Mouse (Mus musculus): ENCODE results near the gene Ly86. TPM values are rescaled to one million over a fixed set of nuclear protein-coding genes. Genes with fewer than 3 reads are reported as not detected.

Gene Ly86
- total RNA-seq, 2 experiments from 2014 or later = 2.7 TPM

DNA sequence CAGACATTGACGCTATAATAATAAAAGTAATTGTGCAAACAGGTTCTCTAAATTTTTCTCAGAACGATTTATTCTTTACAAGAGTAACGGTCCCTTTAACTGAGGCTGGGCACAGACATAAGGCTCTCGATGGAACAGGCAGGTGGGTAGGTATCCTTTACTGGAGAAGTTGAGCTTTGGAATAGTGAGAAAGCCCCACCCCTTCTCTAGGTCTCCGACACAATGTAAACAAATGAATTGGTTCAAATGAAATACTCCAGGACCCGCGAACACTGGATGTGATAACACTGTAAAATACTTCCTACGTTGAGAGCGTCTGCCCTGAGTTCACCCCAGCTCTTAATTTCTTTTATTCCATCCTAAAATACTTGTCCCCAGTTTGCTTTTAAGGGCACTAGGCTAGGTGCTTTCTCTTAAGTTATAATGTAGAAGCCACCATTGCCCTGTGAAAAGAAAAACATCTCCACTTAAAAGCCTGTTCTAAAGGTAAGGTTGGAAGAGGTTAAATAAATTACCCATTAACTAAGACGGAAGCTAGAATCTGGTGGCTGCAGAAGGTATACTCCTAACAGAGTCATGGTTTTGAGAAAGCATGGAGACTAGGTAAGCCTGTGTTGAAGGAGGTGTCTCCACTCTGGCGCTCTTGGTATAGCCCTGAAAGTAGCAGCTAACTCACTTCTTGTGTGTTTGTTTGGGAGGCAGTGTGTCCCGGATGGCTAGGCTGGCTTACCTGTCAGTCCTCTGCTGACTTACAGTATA lies 81.7 kb downstream of the Ly86 start:
- no peak for DNase-seq (ENCODE audit: low spot score)
- intact Hi-C loops (cut with DNase I) = no loop called here

DNA sequence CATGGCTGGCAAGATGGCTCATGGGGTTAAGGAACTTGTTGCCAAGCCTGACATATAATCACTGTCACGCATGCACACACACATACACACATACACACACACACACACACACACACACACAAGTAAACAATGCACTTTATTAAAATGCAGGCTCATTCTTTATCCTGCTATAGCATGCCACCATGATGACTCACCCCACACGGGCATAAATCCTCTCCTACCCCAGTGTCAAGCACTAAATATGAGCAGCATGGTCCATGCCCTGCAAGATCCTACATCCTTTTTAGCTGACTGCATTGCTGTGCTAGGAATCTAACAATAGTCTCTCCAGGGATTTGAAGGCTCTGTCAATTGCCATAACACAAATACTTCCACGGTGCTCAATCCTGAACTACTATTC lies 83.5 kb downstream of the Ly86 start:
- no peak for DNase-seq (ENCODE audit: low spot score)
- intact Hi-C loops (cut with DNase I) = no loop called here

DNA sequence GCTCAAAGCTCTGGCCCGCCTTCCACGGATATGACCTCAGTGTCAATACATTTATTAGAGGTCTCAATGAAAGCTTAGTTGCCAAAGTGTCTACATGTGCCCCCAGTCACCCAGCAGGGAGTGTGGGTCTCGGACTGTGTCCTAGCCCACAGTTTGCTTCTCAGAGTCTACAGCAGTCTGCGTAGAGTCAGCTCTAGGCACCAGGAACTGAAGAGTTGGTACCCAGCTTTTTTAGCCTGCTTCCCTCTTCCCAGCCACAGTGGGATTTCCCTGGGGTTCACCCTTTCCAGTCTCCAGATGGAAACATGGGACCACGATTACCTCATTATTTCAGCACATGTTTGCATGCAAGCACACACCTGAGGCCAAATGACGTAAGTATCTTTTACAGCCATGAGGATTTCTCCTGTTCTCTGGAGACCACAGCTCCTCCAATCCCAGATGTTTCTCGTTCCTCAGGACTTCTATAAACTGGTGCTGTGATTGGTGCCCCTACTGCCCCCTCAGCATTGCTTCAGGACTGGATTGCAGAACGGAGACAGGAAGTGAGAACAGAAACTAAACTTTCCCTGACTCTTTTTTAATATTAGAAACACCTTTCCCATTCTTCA lies 84.8 kb downstream of the Ly86 start:
- intact Hi-C loops (cut with DNase I) = loop anchor here (5.0 kb wide), 2 partner anchors 108 to 778 kb away; no protein-coding TSS in a partner anchor
- DNase-seq (ENCODE audit: low spot score) = no peak

DNA sequence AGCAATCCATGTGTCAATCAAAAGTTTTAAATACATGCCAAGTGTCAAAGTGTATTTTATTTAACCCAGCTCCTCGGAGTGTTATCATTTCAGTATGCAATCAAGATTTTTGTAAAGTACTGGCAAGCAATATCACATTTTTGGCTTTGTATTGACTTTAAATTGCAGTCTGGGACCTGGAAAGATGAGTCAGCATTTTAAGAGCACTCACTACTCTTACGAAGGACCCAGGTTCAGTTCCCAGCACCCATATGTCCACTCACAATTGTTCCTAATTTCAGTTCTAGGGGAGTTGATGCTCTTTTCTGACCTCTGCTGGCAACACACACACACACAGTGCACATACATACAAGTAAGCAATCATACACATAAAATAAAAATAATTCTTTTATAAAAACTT lies 86.7 kb downstream of the Ly86 start:
- no peak for DNase-seq (ENCODE audit: low spot score)
- intact Hi-C loops (cut with DNase I) = loop anchor here (5.0 kb wide), 2 partner anchors 106 to 776 kb away; no protein-coding TSS in a partner anchor

DNA sequence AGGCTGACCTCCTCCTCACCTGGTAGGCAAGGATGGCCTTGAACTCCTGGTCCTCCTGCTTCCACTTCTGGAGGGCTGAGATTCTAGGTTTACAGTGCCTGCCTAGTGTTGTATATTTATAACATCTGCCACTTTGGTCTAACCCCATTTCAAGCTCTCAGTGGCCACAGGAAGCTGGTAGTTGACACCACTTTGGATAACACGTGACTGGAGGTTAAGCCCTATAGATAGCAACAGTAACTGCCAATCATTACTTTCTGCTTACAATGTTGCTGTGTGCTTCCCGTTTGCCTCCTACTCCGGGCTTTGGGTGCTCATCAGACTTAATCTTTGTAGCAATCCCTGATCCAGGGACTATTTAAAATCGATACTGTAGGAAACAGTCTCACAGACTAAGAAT lies 87.6 kb downstream of the Ly86 start:
- DNase-seq (ENCODE audit: low spot score) = no peak
- intact Hi-C loops (cut with DNase I) = loop anchor here (5.0 kb wide), 2 partner anchors 105 to 775 kb away; no protein-coding TSS in a partner anchor

DNA sequence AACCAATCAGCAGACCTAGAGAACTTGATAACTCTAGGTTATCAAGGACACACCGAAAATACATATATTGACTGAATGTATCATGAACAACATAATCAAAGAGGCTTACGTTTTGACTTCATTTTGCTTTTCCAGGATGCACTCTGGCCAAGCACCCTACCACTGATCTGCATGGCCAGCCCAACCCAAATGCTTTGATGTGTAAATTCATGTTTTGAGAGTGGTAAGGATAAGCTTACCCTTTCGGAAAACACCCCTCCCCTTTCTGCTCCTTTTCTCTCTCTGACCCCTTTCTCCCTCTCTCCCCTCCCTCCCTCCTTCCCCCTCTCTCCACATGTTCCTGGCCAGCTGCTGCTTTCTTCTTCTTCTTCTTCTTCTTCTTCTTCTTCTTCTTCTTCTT lies 88.1 kb downstream of the Ly86 start:
- intact Hi-C loops (cut with DNase I) = loop anchor here (5.0 kb wide), 2 partner anchors 104 to 774 kb away; no protein-coding TSS in a partner anchor
- DNase-seq (ENCODE audit: low spot score) = no peak

DNA sequence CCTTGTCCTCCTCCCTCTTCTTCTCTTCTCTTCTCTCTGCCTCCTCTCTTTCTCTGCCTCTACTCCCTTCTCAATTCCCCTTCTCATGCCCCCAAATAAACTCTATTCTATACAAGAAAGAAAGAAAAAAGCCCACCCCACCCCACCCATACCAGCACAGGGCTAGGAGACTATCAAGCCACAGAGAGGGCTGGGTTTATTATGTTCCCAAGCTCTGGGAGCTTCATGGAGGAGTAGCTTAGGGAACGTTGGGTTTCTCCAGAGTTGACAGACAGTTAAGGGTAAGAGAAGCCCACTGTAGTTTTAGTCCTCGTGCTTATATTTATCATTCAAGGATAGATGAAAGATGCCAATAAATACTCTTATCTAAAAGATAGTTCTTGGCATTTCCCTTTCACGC lies 88.7 kb downstream of the Ly86 start:
- intact Hi-C loops (cut with DNase I) = loop anchor here (1.0 to 5.0 kb wide), 4 partner anchors 19 to 774 kb away; no protein-coding TSS in a partner anchor
- no peak for DNase-seq (ENCODE audit: low spot score)

DNA sequence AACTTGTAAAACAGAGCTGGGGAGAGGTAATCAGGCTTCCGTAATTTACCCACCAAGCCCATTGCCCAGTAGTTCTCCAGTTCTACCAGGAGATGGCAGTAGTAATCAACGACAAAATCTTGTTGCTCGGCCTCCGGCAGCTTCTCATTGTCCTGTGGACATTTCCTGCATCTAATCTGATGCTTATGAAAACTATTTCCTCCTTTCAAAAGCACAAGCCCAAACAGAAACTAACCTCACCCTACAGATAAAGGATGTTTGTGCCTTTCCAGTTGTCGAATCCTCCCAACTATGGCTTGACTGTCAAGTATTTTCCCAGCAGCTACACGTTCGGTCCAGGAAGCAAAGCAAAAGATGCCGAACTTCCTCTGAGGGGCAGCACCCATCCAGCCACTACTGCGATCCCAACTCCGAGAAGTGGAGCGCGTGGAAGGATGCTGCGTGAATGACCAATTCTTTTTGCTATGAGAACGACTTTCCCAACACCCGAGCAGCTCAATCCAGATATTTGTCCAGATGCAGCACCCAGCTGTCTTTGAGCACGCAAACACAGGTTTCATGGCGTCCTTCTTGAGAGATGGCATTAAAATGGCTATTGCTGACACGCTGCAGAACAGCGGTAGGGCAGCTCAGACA lies 89.2 kb downstream of the Ly86 start:
- peak; percentile 45 for DNase-seq (ENCODE audit: low spot score)
- intact Hi-C loops (cut with DNase I) = loop anchor here (1.0 to 5.0 kb wide), 4 partner anchors 18 to 773 kb away; no protein-coding TSS in a partner anchor

DNA sequence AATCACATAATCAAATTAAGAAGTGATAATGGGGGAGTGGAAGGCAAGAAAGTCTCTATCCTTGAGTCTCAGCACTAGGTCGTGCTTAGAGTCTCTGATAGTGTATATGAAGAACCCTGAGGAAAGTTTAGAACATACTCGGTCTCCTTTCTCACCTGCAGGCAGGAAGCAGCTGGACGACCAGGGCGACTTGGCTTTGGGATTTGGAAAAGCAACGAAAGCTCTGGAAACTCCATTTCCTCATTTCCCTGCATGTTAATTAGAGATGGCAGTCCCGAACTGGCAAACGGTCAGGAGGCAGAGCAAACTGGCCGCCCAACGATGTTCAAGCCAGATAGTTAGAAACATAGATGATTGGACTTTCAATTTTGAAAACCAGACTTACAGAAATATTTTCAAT lies 89.8 kb downstream of the Ly86 start:
- DNase-seq (ENCODE audit: low spot score) = no peak
- intact Hi-C loops (cut with DNase I) = loop anchor here (1.0 to 5.0 kb wide), 5 partner anchors 17 to 772 kb away; no protein-coding TSS in a partner anchor

DNA sequence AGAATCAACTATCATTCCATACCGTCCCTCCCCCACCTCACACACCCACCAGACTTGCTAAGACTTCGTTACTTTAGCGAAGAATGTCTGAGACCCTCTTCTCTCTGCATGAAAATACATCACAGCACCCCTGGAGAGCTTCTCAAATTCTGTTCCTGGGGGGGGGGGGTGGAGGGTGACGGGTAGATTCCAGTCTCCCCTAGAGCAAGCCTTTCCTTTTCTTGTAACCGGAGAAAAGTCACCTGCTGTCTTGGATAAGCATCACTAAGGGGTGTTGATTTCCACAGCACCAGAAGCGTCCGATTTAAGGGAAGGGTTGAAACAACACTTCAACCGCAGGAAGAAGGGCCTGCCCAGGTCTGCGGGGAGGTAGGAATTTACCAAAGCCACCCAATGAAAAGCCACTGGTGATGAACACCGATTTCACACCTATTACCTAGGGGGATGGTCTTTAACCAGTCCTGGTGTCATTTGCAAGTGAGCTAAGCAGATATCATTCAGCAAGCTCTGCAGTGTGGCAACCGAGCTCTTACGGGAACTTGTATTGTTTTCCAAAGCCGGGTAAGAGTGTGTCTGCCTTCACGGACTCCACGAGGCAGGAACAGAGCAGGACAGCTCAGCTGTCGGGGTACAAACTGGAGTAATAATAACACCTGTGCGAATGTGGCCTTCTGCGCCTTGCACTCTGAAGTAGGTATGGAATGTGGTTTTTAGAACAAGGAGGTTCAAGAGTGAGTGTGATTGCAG lies 91.4 kb downstream of the Ly86 start:
- no peak for DNase-seq (ENCODE audit: low spot score)
- intact Hi-C loops (cut with DNase I) = loop anchor here (5.0 kb wide), 1 partner anchor 46 kb away; no protein-coding TSS in a partner anchor

DNA sequence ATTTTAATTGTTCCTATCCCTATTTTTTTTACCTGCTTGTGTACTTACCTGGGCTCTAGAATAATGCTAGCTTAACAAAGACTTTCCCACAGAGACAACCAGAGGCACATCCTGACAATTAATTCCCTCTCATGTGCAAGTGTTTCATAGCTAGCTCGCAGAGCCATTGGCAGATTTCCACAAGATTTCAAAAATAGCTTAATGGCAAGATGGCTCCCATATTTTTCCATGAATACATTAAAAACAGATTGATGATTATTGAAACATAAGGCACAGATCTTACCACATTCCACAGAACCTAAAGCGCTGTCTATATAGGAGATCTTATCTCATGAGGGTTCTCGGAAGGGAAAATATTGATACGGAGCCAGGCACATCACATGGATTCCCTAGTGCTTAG lies 93.8 kb downstream of the Ly86 start:
- DNase-seq (ENCODE audit: low spot score) = no peak
- intact Hi-C loops (cut with DNase I) = loop anchor here (5.0 kb wide), 1 partner anchor 44 kb away; no protein-coding TSS in a partner anchor

DNA sequence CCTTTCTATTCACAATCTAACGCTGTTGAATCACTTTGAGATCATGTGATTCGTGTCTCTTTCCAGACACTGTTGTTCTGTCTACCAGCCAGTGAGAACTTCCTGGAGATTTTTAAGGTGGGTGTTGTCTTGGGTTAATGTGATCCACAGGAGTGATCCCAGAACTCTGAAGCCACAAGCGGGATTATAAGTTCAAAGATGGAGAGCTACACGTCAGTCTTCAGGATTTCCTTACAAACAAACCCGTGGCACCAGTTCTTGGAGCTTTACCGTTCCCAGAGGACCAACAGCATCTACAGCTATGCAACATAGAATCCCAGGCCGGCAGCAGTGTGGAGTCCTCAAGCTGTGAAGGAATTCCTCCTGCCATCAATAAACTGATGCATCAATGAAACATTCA lies 94.5 kb downstream of the Ly86 start:
- intact Hi-C loops (cut with DNase I) = loop anchor here (5.0 kb wide), 1 partner anchor 43 kb away; no protein-coding TSS in a partner anchor
- DNase-seq (ENCODE audit: low spot score) = no peak

DNA sequence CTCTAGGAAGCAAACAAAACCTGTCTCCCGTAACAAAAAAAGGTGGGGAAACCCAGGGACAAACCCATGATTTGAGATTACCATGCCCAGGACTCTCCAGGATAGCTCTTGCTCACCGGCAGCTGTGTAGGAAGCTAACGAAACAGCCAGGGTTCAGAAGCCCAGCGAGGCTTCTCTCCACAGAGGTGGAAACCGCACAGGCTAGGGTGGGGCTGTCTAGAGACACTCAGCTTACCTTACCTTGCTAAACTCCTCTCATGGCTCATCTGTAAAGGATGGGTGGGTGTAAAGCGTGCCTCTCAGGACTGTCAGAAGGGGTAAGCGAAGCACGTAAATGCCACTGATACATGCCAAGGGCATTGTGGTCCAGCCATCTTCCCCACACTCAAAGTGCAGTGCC lies 94.9 kb downstream of the Ly86 start:
- DNase-seq (ENCODE audit: low spot score) = no peak
- intact Hi-C loops (cut with DNase I) = loop anchor here (5.0 kb wide), 1 partner anchor 42 kb away; no protein-coding TSS in a partner anchor

DNA sequence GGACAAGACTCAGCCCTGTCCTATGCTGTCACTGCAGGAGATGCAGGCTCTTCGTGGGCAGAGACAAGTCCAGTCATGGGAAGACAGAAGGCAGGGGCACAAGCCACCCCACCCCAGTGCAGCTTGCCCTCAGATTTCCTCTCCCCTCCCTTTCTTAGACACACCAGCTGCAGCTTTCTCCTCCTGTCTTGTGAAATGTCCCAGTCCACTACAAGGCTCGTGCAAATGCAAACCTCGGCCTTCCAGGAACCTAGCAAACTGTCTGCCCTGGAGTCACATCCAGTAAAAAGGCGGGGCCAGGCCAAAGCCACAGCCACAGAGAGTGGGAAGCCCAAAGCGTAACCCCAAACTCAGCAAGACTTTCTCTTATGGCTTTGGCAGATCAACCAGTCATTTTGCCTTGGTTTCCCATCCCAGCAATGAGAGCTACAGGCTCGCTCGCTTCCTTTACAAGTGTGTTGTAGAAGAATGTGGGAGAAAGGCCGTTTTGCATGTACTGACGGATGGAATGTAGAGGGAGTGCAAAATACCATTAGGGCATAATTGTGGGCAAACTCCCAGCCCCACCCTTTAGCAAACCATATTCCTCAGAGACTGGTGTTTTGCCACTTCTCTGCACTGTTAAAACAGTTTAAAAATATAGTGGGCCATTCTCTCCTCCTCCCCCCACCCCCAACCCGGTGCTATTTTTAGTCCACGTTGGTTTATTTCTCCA lies 95.7 kb downstream of the Ly86 start:
- no peak for DNase-seq (ENCODE audit: low spot score)
- intact Hi-C loops (cut with DNase I) = no loop called here

DNA sequence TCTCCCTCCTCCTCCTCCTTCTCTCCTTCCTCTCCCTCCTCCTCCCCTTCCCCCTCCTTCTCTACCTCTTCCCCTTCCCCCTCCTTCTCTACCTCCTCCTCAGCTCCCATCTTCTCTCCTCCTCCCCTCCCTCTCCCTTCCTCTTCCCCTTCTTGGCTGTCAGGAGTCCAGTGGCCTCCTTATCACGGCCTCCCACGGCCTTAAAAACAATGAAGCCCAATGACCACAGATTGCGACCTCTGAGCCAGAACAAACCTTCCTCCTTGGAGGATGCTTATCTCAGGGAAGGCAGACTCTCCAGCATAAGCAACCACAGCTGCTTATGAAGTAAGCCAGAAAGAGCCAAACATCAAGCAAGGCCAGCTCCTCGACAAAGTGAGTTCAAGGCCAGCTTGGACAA lies 97.0 kb downstream of the Ly86 start:
- DNase-seq (ENCODE audit: low spot score) = no peak
- intact Hi-C loops (cut with DNase I) = no loop called here

DNA sequence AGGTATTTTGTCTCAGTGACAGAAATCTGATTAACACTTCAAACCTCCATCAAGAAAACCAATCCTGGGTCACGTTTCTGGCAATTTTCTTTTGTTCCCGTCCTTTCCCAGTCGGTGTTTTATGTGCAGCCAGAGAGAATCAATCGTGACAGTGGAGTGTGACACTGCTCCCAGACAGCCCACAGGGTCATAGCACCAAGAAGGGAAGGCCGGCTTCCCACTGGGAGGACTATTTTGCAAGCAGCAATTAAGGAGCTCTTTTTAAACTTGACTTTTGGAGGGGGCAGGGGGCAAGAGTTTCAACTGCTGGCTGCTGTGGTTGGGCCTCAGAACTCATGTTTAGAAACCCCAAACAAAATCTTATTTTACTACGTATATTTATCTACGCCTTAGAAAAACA lies 97.5 kb downstream of the Ly86 start:
- DNase-seq (ENCODE audit: low spot score) = no peak
- intact Hi-C loops (cut with DNase I) = no loop called here

DNA sequence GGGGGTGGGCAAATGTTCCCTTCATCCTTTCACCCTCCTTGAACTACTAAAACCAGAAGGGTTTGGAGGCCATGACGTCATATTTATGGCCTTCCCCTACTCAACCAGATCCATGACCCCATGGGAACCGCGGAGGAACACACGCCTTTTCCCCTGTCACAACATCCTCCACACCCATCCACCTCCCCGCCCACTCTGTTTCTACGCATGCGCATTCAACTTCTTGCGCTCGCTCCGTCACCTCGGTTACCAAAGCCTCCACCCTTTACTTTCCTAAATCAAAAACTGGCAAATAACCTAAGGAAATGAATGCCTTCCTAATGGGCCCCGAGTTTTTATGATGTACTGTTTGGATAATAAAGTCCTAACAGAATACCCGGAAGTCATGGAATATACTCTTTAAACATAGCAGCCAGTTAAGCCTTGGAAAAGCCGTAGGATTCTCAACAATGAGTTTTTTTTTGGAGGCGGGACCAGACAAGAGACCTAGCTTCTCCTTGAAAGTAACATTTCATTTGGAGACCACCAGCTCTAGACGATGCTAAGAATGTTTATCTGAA lies 101.8 kb downstream of the Ly86 start:
- DNase-seq (ENCODE audit: low spot score) = peak; percentile 58
- intact Hi-C loops (cut with DNase I) = no loop called here

DNA sequence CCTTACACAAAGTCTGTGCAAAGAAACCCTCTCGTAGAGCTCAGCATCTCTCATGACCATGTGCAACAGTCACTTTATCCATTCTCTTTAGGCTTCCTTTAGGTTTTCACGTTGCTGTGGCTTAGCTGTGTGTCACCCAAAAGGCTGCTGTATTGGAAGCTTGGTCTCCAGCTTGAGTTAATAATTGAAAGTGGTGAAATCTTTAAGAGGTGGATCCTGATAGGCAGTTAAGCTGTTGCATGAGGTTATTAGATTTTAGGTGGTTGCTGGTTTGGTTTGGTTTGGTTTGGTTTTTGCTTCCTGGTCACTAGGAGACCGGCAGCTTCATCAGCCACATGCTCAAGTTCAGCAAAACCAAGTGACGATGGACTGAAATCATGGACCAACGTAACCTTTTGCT lies 106.0 kb downstream of the Ly86 start:
- no peak for DNase-seq (ENCODE audit: low spot score)
- intact Hi-C loops (cut with DNase I) = loop anchor here (5.0 to 10.0 kb wide), 2 partner anchors 376 to 584 kb away; partner anchors contain the start of genes Cage1 and Riok1

DNA sequence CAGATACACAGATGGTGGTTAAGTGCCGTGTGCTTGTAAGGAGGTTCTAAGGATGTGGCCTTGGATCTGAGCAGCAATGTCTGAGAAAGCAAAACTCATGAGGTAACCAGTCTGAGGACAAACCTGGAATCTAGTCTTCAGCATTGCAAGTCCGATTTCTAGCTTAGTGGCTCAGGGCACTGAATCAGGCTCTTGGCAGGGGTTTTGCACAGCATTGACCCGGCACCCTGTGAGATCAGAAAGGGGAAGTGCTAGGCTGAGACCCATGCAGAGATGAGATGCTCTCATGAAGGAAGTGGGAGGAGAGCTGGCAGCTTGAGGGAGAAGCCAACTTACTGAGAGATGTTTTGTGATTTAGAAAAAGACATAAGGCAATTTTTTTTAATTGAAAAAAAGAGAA lies 106.5 kb downstream of the Ly86 start:
- DNase-seq (ENCODE audit: low spot score) = no peak
- intact Hi-C loops (cut with DNase I) = loop anchor here (5.0 to 10.0 kb wide), 2 partner anchors 376 to 583 kb away; partner anchors contain the start of genes Cage1 and Riok1
